Mouse (Mus musculus) inflammation-experienced regulatory T-cells, adult 6 months (primary cell): Measurements from ENCODE around the gene Ptf1a. TPM values are rescaled to one million over a fixed set of nuclear protein-coding genes. Genes with fewer than 3 reads are reported as not detected.

ENCODE experiments used
- ATAC-seq: one replicate; pipeline ENCODE4 v1.8.0; 2017
- polyA plus RNA-seq, 3 experiments: library from polyadenylated mRNA; unstranded; fragments of 100-300 nt; shearing (Covaris generic); gene quantifications; one replicate each; pipeline ENCODE4 v1.2.1; 2017

The Ptf1a gene
- polyA plus RNA-seq: not detected

DNA sequence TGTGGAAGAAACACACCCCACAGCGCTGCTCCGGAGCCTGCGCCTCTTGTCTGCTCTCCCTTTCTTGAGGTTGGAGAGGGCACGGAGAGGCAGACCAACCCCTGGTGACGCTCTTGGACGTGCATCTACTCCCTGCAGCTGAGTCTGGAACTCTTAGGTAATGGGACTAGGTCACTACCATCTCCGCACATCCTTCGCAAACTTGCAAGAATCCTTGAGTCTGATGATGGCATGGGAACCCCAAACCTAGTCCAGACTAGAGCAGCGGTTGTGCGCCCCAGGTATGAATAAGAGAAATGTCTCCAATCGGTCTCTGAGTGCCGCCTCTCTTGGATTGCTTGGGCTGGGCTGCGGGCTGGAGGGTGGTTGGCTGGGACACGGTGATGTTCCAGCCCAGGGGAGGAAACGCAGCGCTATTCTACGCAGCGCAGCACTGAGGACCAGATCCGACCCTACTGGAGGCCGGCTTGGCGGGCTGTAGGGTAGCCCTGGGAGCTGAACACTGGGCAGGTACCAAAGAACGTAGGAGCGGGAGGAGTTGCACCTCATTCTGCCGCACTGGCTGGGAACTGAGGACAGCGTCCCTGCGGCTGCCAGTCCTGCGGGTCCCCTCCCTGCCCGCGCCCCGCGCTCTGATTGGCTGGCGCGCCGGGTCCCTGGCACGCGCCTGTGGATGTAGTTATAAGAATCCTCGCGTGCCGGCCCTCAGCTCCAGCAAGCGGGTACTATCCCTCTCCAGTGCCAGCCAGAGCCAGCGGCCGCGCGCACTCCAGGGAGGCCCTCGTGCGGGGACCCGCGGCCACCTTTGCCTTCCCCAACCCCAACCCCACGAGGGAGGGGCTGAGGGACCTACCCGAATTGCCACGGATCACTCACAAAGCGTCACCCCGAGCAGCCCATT, at the start of gene Ptf1a:
Ptf1a (plus strand) TSS at position 733 of the 901 bp plus-strand sequence.
- no peak for ATAC-seq

DNA sequence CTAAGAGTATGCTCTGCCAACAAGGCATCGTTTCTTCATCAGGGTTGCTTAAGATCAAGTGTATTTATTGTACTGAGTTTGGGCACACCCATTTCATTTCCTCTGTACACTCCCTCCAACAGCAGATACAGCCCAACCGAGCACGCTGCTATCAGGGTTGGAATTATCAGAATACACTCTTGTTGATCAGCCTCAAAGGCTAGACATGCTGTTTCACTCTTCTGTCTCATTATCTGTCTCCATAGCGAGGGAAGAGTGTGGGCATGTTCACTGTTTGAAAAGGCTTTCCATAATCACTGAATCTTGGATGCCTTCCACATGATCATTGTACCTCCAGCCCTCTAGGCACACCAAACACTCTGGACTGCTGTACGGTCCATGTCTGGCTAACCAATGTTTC, 40.1 kb upstream of the Ptf1a start:
- ATAC-seq: no peak

DNA sequence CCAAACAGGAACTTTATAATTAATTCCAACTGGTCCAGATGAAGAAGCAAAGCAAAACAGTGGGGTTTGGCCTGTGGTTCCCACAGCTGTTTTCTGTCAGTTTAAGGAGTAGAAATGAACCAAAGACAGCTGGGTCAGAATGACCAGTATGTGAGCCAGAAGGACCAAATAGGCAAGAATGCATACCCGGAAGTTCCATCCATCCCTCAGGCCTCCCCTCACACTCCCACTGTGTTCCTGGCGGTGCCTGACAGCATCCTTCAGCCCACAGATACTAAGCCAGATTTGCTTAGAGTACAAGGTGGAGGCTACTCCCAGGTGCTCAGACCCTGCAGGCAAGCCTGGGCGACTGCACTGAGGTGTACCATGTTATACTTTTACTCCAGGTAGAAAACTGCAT, 38.9 kb upstream of the Ptf1a start:
- no peak for ATAC-seq

DNA sequence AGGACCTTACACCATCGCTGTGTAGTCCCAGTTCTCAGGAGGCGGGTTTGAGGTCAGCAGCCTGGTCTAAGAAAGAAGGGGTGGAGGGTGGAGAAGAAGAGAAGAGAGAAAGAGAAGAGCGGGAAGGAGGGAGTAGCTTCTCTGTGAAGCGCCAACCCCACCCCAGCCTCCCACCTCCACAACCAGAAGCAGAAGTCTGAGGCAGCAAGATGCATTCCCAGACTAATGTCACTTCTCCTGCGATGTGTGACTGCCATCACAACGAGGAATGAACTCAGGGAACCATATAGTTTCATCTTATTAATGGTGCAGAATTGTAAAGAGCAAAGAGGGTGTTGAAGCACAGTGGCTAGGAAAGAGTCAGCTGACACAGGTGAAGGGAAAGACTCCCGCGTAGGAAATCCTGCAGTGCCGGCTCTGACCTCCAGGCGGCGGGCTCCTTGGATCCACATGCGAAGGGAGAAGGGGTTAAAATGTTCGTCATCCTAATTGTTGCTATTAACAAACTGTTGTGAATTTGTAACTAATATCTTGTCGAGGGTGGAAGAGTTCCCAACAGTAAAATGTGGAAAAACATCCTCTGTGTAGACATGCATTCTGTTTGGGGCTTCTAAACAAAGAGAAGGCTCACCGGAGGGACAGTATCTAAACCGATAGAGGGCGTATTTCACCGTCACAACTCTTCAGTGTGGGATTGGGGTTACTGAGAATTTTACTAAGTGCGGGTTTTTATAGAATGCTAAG, 31.1 kb upstream of the Ptf1a start:
- ATAC-seq: peak; percentile 79

DNA sequence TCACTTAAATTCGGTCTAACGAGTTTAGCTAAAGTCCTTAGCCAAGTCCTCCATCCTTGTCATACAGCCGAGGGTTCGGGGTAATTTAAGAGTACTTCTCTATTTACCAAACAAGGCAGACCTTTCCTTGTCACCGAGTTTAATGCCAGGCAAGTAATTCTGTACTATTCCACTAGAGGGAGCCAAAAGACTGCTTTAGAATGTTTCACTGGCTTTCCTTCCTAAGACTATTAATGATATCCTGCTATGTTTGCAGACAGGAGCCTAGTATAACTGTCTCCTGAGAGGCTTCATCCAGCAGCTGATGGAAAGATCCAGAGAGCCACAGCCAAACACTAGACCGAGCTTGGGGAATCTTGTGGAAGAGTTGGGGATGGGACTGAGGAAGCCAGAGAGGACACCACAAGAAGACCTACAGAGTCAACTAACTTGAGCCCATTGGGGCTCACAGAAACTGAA, 30.4 kb upstream of the Ptf1a start:
- ATAC-seq: peak; percentile 78

DNA sequence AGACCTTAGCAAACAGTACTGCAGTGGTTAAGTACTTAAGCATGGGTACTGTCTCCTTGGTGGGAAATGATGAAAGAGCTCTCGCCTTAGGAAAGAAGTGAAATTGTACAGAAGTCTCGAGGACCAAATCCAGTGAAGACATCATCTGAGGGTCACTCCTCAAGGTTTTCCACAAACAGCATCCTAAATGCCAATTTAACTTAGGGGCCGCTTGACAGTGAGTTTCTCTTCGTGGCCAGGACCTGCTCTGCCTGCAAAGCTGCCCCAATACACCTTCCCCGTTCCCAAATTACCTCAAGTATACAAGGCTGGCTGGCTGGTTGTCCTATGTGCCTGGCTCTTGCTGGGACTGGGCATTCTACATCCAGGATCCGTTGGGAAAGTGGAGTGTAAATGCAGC, 29.4 kb upstream of the Ptf1a start:
- ATAC-seq: no peak

DNA sequence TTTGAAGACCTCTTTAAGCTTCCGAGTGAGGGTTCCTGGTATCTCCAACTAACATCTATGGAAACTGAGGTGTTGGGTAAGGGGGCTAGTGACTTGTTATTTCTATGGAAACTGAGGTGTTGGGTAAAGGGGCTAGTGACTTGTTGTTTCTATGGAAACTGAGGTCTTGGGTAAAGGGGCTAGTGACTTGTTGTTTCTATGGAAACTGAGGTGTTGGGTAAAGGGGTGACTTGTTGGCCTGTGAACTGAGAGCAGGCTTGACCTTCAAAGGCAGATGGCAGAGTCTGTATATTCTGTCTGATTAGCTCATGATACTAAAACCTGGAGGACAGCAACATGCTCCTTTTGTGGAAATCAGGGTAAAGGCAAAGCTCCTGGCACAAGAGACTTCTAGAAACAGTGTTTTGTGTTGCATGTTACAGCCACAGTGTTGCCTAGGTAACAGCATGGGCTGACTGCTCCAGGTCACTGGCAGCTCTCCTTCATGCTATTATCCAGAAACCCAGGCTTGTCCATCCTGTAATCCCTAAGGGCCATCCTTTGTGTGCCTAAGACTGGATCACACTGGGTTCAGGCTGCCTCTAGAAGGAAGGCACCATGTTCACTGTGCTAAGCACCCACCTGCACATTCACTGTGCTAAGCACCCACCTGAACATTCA, 25.6 kb upstream of the Ptf1a start:
- no peak for ATAC-seq

DNA sequence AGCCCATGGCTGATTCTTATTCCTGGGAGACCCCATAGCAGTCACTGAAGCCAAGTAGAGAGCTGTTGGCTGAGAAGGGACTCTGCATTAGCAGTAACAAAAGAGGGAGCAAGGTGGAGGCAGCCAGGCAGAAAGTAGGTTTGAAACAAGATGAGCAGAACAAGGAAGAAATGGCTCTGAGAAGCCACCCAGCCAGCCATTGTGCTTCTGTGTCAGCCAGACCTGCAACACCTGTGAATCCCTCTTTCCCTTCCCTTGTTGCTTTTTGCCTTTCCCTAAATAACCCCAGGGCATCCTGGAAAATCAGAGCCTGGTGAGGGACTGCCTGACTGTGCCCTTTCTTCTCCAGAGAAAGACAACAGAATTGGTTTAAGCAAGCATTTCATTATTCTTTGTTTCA, 23.2 kb upstream of the Ptf1a start:
- ATAC-seq: no peak

DNA sequence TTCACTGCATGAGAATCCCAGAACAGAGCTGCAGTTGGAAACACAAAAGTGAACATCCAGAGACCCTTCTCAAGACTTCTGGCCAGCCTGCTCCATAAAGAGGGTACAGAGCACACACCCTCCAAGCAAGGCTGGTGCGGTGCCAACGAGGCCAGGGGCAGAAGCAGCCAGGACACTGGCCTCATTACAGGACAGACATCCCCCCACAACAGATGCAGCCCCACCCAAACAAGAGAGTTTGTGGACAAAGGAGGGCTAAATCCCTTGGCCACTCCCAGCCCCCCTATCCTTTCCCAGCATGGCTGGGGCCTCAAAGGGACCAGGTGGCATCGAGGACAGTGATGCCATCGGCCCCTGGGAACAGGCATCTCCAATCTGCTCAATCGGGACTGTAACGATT, 22.4 kb upstream of the Ptf1a start:
- no peak for ATAC-seq

DNA sequence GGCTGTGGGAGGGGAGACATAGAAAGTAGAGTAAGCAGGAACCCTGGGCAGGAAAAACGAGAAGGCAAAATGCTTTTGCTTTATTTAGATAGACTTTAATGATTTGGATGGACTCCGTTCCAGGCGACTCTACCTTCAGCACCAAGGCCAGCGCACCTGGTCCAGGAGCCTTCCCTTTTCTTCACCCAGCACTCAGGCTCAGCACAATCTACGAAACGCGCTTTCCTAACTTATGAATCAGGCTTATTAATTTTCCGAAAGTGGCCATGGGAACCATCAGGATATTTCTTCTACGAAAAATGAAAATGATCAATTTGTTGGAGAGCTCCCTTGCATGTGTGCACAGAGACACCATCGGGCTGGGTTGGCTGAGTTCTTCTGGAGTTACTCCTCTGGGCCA, 16.4 kb upstream of the Ptf1a start:
- no peak for ATAC-seq

DNA sequence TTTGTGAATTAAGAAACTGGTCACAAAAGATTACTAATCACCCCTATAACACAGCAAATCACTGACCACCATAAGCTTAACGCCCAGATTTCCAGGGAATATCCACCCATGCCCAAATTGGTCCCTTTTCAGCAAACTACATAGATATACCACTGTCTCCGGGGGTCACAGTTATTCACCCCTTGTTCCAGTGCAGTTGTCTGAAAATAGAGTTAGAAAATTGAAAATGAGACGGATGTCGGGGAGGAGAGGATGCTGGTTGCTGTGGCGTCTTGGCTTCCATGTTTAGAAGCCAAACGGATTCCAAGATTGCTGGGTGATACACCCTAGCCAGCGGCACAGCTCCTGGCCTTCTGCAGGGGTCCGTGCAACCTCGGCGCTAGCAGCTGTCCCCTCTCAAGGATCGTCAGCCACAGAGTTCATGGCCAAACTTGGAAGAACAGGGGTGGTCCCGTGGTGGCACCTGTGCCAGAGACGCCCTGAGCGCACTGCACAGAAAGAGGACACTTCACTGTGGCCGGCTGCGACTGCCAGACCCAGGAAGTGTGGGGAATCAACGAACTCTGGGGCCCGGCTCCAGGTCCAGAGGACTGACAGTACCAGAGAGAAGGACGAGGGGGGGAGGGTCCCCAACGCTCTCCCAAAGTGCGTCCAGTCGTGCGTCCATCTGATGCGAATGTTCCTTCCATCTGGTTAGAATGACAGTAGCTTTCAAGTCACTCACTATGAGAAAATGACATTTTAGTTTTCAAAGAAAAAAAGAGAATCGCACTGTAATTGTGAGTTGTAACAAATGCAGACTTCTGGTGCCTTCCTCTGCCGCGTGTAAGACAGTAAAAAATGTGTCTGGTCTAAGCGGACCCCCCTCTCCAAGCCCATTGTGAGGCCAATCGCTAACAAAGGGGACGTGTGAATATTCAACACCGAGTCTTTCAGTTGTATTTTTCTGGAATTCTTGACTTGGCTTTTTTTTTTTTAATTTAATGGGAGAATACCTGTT, 15.5 kb upstream of the Ptf1a start:
- ATAC-seq: no peak

DNA sequence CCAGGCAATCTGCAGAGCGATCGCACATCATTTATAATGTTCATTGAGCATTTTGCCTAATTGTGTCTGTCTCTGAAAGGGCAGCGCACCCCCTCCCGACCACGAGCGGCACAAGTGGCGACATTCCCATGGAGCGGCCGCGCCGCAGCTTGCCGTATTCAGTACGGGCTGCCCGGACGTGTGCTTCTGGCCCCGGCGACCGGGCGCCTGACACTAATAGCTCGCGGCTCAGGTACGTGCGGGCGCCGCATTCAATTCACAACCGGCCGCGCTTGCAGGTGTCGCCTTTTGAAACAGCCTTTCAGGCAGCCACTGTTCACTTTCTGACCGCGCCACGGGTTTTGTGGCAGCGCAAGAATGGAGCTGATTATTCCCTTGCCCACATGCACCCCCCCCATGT, 14.7 kb upstream of the Ptf1a start:
- ATAC-seq: no peak

DNA sequence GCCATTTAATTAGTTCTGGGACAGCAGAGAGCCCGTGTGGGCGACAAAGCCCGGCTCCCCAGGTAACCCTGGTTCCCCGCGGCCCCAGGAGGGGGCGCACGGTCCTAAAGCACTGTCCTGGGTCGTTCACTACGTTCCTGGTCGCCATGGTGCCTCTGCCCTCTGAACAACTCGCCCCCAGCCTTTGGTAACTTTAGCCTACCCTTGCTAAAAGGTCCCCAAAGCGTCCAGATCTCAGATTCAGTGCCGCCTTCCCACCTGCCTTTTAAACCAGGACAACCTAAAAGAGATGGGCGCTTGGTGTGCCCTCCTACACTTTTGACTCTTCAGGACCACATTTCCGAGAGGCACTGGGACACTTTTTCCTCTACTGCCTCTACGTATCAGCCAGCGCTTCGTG, 14.3 kb upstream of the Ptf1a start:
- no peak for ATAC-seq

DNA sequence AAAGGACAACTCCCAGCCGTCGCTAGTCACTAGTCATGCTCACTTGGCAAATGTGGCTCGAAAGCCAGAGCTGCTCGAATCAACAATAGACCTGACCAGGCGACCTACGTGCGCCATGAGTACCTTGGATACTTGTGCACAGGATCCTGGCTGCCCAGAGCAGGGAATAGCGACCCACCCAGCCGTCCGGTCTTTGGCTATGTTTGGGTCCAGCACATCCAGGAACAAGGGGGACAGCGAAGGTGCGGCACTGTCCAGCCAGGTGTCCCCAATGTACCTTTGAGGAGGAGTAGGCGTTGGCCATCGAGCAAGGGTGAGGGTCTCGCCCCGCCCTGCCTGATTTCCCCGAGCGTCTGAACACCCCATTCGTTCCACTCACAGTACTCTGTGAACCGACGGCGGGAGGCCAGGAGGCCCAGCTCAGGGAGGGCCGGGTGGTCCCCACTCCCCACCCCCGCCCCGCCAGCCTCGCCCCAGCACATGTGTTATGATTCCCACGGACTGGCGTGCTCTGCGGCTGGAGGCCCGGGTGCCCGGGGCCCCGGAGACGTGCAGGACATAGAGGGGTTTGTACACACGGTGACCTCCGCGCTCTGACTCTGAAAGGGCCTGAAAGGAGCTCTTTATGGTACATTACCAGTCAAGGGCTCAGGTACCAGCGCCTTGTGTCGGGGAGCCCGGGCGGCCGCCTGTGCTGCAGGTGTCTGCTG, 13.7 kb upstream of the Ptf1a start:
- ATAC-seq: no peak

DNA sequence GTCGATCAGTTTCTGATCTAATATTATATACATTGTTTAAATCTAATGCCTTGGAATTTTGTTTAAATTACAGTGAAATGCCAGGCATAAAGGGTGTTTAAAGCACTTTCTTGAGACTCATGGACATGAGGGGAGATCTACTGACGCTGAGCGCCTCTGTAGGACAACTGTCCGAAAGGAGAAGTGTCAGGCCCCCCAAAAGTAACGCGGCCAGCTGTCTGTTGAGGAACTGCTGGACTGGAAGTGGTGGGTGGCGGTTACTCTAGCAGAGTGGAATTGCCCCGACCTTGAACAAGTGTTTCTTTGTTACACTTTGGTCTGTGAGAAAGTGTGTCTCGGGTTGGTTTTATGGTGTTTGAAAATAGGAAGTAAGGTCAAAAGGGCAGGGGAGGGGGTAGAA, 1.1 kb upstream of the Ptf1a start:
- ATAC-seq: no peak

DNA sequence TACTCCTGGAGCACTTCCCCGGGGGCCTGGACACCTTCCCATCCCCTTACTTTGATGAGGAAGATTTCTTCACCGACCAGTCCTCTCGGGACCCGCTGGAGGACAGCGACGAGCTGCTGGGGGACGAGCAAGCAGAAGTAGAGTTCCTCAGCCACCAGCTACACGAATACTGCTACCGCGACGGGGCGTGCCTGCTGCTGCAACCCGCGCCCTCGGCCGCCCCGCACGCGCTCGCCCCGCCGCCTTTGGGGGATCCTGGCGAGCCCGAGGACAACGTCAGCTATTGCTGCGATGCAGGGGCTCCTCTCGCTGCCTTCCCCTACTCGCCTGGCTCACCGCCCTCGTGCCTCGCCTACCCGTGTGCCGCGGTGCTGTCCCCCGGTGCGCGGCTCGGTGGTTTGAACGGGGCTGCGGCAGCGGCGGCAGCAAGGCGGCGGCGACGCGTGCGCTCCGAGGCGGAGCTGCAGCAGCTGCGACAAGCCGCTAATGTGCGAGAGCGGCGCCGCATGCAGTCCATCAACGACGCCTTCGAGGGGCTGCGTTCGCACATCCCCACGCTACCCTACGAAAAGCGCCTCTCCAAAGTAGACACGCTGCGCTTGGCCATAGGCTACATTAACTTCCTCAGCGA, 523 bp downstream of the Ptf1a start:
- ATAC-seq: no peak

DNA sequence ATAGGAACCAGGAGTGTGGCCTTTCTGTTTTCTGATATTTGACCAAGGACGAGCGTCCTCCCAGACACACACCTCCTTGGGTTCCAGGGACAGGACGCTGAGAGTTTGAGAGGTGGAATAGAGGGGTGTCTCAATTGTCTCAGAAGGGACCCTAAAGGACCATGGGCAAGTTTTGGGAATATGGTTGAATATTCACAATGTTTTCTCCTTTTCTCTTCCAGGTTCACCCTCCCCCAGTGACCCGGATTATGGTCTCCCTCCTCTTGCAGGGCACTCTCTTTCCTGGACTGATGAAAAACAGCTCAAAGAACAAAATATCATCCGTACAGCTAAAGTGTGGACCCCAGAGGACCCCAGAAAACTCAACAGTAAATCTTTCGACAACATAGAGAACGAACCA, 1.3 kb downstream of the Ptf1a start:
- no peak for ATAC-seq

DNA sequence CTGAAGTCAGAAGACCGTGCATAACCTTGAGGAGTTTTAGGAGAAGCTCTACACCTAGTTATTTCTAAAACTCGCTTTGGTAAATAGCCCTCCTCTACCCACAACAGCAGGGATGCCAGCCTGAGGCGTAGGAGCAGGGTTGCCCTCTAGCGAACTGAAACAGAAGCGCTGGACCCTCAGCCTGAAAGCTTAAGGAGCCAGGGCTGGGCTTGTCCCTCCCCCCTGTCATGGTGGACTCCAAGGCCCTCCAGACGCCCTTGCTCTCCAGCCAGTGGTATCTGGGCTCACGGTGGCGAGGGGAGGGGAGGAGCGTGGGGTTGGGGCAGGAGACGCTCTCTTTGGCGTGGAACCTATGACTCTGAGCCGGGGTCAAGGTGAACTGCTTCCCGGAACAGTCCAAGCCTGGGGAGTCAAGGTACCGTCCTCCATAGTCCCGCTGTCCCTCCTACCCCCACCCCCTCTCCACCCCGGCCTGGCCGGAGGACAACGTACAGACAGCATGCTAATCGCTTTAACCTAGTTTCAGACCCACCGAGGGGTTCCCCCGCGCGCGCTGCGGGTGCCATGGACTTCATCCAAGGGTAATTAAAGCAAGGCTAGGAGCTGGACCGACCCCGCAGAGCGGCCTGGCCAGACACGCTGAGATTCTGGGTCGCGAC, 2.7 kb downstream of the Ptf1a start:
- ATAC-seq: no peak

DNA sequence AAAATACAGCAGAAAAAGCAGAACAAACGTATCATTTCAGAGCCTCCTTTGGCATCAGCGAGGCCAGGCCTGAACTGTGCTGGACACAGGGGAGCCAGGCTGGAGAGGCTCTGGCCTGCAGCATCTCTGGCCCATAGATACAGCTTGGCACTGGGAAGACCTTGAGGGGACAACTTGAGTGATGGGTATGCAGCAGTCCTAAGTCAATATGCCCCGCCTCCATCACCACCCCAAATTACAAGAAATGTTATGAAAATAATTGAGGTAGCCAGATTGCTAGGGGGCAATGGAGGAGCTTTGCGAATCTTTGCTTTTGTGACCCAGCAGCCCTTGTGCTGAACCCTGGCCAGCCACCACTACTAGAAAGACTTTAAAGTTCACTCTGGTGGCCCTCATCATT, 3.8 kb downstream of the Ptf1a start:
- ATAC-seq: no peak

DNA sequence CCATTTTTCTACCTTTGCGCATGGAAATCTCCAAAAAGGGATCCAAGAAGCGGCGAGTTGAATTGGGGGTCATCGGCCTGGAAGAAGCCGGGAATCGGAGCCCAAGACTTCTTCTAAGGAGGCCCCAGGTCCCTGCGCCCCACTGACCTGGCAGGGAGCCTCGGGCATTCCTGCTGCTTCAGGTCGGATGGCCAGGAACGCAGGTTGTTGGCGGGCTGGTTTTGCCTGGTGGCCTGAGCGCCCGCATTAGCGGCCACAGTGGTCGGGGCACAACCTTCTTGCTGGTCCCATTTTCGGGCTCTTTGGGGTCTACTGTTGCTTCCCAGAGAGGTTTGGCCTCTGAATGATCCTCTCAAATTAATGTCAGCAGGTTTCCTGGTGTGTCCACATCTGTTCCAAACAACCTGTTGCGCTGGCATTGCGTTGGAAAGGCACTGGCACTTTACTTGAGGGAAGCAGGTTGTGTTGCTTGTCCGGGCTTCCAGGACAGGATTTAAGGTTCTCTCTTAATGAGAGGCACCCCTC, 7.1 kb downstream of the Ptf1a start:
- ATAC-seq: no peak
